Mouse (Mus musculus) embryonic facial prominence, embryonic 13.5 days (tissue): Measurements from ENCODE around the gene Scamp4. TPM values are rescaled to one million over a fixed set of nuclear protein-coding genes. Genes with fewer than 3 reads are reported as not detected.
"Not testable (repeated sequence)": the region's sequence is repeated elsewhere in the genome, so short reads cannot be mapped to it uniquely, and the experiment has no call there.

Experiments
- ATAC-seq: fragments of 200-750 bp; cut with Nextera tagmentation; 2 replicates; pipeline ENCODE4 v1.8.0; 2017; ENCODE audit warnings: low read depth; ENCODE audit not compliant: insufficient number of reproducible peaks, insufficient read depth, low FRiP score, low TSS enrichment
- H3K27ac ChIP-seq: fragments of 300-500 bp; sonication (generic); 2 replicates; pipeline ENCODE4 v1.5.1; 2015; ENCODE audit warnings: moderate library complexity, mild to moderate bottlenecking, inconsistent platforms
- H3K27me3 ChIP-seq: fragments of 300-500 bp; sonication (generic); 2 replicates; pipeline ENCODE4 v1.6.1; 2015; ENCODE audit warnings: mild to moderate bottlenecking, inconsistent platforms
- H3K36me3 ChIP-seq: fragments of 300-500 bp; sonication (generic); 2 replicates; pipeline ENCODE4 v1.6.1; 2015; ENCODE audit warnings: mild to moderate bottlenecking, inconsistent platforms
- H3K4me1 ChIP-seq: fragments of 300-500 bp; sonication (generic); 2 replicates; pipeline ENCODE4 v1.6.1; 2015; ENCODE audit warnings: inconsistent platforms
- H3K4me2 ChIP-seq: fragments of 300-500 bp; sonication (generic); 2 replicates; pipeline ENCODE4 v1.6.1; 2015; ENCODE audit warnings: moderate library complexity, mild to moderate bottlenecking, inconsistent platforms
- H3K4me3 ChIP-seq: fragments of 300-500 bp; sonication (generic); 2 replicates; pipeline ENCODE4 v1.5.1; 2015; ENCODE audit warnings: mild to moderate bottlenecking, inconsistent platforms
- H3K9ac ChIP-seq: fragments of 300-500 bp; sonication (generic); 2 replicates; pipeline ENCODE4 v1.6.1; 2015; ENCODE audit warnings: mild to moderate bottlenecking, inconsistent platforms
- H3K9me3 ChIP-seq: fragments of 300-500 bp; sonication (generic); 2 replicates; pipeline ENCODE4 v1.6.1; 2016; ENCODE audit warnings: inconsistent platforms
- WGBS: fragments of 180-500 bp; shearing (Covaris S2); methylation state at CpG from one replicate; pipeline ENCODE4 v1.1.7; 2015; ENCODE audit warnings: mixed read lengths; 5-methylcytosine and 5-hydroxymethylcytosine counted together
- polyA plus RNA-seq: library from polyadenylated mRNA; unstranded; fragments of >200 nt; fragmentation: Nextera tagmentation; extraction: Ambion mirVana; gene quantifications from 2 replicates; pipeline ENCODE4 v1.2.1, GENCODE M21; 2015

Gene Scamp4
- polyA plus RNA-seq, 1 experiment from 2014 or later, result 95.1 TPM

DNA sequence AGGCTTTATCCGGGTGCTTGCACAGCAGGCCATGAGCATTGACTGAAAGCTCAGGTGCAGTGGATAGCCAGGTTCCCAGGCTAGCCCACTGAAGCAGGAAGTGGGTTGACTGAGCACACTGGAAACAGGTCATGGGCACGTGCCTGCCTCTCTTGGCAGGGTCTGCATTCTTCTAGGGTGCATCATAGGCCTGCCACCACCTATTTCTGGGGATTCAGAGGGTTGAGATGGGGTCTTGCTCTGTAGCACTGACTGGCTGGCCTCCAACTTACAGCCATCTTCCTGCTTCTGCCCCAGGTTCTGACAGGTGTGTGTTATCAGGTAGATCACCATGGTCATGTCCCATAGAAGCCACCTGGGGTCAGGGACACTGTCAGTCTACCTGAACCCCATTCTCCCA, 2.3 kb downstream of the Scamp4 start:
- 83% methylated on average over 2 of the region's 2 CpGs for WGBS
- H3K27ac ChIP-seq, result no peak overlapping the region
- no peaks in the 10 kb centered on the region for H3K27me3 ChIP-seq
- peaks cover 23% of the 10 kb centered on the region for H3K4me1 ChIP-seq
- no peak overlapping the region for H3K4me2 ChIP-seq
- peak overlapping the region; percentile 21; the same call in 1 of the 2 replicates for H3K9ac ChIP-seq
- no peak for ATAC-seq
- H3K4me3 ChIP-seq, result no peak overlapping the region
- H3K9me3 ChIP-seq, result no peaks in the 10 kb centered on the region
- H3K36me3 ChIP-seq, result peaks cover 41% of the 10 kb centered on the region

DNA sequence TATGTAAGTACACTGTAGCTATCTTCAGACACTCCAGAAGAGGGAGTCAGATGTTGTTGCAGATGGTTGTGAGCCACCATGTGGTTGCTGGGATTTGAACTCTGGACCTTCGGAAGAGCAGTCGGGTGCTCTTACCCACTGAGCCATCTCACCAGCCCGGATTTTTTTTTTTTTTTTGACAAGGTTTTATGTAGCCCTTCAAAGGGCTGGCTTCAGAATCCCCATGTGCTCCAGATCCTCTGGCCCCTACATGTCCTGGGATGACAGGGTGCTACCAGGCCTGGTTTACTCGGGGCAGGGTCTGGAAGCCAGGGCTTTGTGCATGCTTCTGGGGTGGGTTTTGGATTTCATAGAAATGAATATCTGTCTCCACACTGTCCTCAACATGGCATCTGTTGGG, 3.0 kb downstream of the Scamp4 start, which contains the start of gene Gm49322:
Gene Gm49322 (plus strand): TSS at position 301 of the 400 bp plus-strand sequence.
- Histone ChIP-seq H3K9ac (peak within 1 kb of the TSS; percentile 21; the same call in 1 of the 2 replicates), H3K4me1 (peaks cover 23% of the 10 kb centered on the region), H3K36me3 (peaks cover 48% of the 10 kb centered on the region)
- H3K27me3 ChIP-seq, H3K9me3 ChIP-seq, ATAC-seq, H3K4me3 ChIP-seq, H3K27ac ChIP-seq, H3K4me2 ChIP-seq: not testable (repeated sequence)
- 82% methylated on average over 4 of the region's 4 CpGs for WGBS

DNA sequence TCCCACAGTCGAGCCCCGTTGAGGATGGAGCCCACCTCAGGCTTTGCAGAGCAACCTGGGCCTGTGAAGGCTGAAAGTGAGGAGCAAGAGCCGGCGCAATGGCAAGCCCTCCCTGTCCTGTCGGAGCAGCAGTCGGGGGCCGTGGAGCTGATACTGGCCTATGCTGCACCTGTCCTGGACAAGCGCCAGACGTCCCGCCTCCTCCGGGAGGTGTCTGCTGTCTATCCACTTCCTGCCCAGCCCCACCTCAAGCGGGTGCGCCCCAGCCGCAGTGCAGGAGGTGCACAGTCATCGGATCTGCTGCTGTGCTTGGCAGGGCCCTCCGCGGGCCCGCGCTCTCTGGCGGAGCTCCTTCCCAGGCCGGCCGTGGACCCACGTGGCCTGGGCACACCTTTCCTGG, 3.6 kb downstream of the Scamp4 start:
- ATAC-seq, result no peak
- Histone ChIP-seq H3K4me3 (no peak overlapping the region), H3K27ac (no peak overlapping the region), H3K27me3 (no peaks in the 10 kb centered on the region), H3K9ac (no peak overlapping the region), H3K4me1 (peaks cover 23% of the 10 kb centered on the region), H3K4me2 (no peak overlapping the region), H3K36me3 (peaks cover 51% of the 10 kb centered on the region), H3K9me3 (no peaks in the 10 kb centered on the region)
- WGBS, result 84% methylated on average over 23 of the region's 23 CpGs

DNA sequence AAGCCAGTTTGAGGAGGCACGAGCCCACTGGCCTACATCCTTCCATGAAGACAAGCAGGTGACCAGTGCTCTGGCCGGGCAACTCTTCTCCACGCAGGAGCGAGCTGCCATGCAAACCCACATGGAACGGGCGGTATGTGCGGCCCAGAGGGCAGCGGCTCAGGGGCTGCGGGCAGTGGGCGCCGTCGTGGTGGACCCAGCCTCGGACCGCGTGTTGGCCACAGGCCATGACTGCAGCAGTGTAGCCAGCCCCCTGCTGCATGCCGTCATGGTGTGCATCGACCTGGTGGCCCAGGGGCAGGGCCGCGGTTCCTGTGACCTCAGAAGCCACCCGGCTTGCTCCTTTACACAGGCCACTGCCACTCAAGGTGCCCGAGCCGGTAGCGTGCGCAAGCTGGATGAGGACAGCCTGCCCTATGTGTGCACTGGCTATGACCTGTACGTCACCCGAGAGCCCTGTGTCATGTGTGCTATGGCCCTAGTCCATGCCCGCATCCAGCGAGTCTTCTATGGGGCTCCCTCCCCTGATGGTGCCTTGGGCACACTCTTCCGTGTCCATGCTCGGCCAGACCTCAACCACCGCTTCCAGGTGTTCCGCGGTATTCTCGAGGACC, 4.2 kb downstream of the Scamp4 start:
- H3K36me3 ChIP-seq, result peaks cover 54% of the 10 kb centered on the region
- H3K9me3 ChIP-seq, result no peaks in the 10 kb centered on the region
- ATAC-seq, result no peak
- no peak overlapping the region for H3K4me2 ChIP-seq
- no peak overlapping the region for H3K4me3 ChIP-seq
- WGBS, result 92% methylated on average over 34 of the region's 34 CpGs
- peaks cover 23% of the 10 kb centered on the region for H3K4me1 ChIP-seq
- no peak overlapping the region for H3K9ac ChIP-seq
- no peak overlapping the region for H3K27ac ChIP-seq
- no peaks in the 10 kb centered on the region for H3K27me3 ChIP-seq

DNA sequence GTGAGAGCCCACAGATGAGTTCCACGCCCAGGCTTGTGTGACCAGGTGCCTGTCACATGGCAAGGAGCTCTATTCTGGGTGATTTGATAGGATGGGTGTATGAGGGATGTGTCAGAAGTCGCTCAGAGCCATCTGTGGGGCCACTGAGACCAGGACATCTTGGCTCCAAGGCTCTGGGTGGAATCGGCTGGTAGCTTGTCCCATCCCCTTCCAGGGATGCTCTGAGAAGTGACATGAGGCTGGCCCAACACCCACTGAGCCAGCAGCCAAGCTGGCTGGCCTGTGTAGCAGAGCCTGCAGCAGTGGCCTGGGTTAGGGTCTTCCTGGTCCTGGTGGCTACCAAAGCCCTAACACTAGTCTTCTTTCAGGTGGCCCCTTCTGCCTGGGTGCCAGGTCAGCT, 5.8 kb downstream of the Scamp4 start:
- Histone ChIP-seq H3K4me3 (no peak overlapping the region), H3K9me3 (no peaks in the 10 kb centered on the region), H3K4me2 (no peak overlapping the region), H3K9ac (peak overlapping the region; percentile 17; the same call in 1 of the 2 replicates), H3K36me3 (peaks cover 69% of the 10 kb centered on the region), H3K4me1 (peaks cover 15% of the 10 kb centered on the region), H3K27ac (no peak overlapping the region), H3K27me3 (no peaks in the 10 kb centered on the region)
- WGBS, result 81% methylated on average over 3 of the region's 3 CpGs
- no peak for ATAC-seq

DNA sequence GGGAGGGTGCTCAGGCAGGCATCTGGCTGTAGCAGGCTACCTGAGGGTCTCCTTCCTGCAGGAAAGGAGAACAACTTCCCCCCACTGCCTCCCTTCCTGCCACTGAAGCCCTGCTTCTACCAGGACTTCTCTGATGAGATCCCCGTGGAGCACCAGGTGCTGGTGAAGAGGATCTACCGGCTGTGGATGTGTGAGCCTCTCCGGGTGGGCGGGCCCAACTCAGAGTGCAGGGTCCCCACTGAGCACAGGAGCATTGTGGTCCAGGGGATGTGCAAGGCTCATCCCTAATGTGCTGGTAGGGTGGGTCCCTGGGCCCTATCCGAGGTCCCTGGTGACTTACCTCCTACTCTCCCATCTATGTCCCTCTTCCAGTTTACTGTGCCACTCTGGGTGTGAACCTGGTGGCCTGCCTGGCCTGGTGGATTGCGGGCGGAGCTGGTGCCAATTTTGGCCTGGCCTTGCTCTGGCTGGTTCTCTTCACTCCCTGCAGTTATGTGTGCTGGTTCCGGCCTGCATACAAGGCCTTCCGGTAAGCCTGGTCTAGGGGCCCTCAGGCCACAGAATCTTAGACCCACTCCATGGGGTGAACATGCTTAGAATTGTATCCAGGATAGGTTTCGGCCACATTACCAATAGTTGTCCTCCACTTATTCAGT, 6.7 kb downstream of the Scamp4 start:
- Histone ChIP-seq H3K27me3 (no peaks in the 10 kb centered on the region), H3K4me3 (no peak overlapping the region), H3K27ac (no peak overlapping the region), H3K36me3 (peaks cover 78% of the 10 kb centered on the region), H3K9me3 (no peaks in the 10 kb centered on the region), H3K4me2 (no peak overlapping the region), H3K9ac (peak overlapping the region; percentile 21; the same call in 1 of the 2 replicates), H3K4me1 (peaks cover 6% of the 10 kb centered on the region)
- ATAC-seq, result no peak
- 90% methylated on average over 10 of the region's 10 CpGs for WGBS

DNA sequence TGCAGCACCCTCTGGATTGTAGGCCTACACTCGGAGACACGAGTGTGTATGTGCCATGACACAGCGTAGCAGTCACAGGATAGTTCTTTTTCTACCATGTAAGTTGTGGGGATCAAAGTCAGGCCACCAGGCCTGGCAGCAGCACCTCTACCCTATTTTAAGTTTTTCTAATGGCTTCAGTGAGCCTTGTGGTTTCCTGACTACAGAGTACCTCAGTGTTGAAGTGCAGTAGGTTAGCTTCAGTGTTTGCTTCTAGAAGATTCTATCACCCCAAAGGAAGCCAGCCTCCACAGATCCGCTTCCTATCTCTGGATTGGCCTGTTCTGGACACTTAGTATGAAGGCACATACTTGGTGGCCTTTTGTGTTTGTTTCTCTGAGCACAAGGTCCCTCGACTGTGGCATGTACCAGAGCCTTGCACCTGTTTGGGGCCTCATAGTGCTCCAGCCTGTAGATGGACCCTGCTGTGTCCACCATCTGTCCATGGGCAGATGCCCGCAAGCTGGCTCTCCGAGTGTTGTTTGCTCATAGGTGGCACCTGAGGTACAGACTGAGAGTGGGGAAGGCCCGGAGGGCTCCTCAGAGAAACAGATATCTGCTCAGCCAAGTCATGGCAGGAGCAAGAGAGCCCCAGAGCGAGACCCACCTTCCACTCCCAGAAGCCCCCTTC, 7.6 kb downstream of the Scamp4 start:
- Histone ChIP-seq H3K27me3 (no peaks in the 10 kb centered on the region), H3K4me3 (no peak overlapping the region)
- 88% methylated on average over 9 of the region's 9 CpGs for WGBS

DNA sequence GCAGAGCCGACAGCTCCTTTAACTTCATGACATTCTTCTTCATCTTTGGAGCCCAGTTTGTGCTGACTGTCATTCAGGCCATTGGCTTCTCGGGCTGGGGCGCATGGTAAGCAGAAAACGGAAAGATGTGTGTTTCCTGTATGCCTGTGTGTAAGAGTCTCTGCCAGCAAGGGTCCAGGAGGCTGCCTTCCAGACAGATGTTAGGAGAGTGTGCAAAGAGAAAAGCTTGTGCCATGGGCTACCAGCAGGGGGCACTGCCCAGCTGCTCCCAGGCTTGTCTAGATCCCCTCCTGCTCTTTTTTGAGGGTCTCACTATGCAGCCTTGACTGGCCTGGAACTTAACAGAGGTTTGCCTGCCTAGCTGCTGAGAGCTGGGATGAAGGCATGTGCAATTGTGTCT, 8.4 kb downstream of the Scamp4 start:
- H3K27ac ChIP-seq, result no peak overlapping the region
- H3K9me3 ChIP-seq, result no peaks in the 10 kb centered on the region
- H3K27me3 ChIP-seq, result no peaks in the 10 kb centered on the region
- WGBS, result 61% methylated on average over 4 of the region's 4 CpGs
- no peak overlapping the region for H3K4me3 ChIP-seq
- ATAC-seq, result no peak
- no peaks in the 10 kb centered on the region for H3K4me1 ChIP-seq
- no peak overlapping the region for H3K4me2 ChIP-seq
- peaks cover 93% of the 10 kb centered on the region for H3K36me3 ChIP-seq
- H3K9ac ChIP-seq, result no peak overlapping the region

More for the DNA sequence above, 7.6 kb downstream of the Scamp4 start:
- peak overlapping the region; percentile 44; the same call in 1 of the 2 replicates for H3K9ac ChIP-seq
- H3K27ac ChIP-seq, result no peak overlapping the region
- H3K36me3 ChIP-seq, result peaks cover 87% of the 10 kb centered on the region
- no peak for ATAC-seq
- no peak overlapping the region for H3K4me2 ChIP-seq
- no peaks in the 10 kb centered on the region for H3K9me3 ChIP-seq
- no peaks in the 10 kb centered on the region for H3K4me1 ChIP-seq

DNA sequence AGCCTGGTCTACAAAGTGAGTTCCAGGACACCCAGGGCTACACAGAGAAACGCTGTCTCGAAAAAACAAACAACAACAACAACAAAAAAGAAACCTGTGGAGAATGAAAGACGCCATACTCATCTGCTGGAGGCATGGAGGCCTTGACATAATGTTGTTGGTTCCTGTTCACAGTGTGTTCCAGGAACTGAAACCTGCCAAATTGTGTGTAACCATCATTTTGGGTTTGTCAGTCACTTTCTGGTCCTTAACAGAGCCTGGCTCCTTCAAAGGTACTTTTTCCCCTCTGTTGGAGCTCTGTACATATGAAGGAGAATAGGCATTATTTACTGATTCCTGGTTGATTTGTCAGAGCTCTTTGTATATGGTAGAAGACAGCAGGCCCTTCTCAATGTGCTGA, 9.2 kb downstream of the Scamp4 start:
- 89% methylated on average over 3 of the region's 3 CpGs for WGBS
- no peaks in the 10 kb centered on the region for H3K27me3 ChIP-seq

DNA sequence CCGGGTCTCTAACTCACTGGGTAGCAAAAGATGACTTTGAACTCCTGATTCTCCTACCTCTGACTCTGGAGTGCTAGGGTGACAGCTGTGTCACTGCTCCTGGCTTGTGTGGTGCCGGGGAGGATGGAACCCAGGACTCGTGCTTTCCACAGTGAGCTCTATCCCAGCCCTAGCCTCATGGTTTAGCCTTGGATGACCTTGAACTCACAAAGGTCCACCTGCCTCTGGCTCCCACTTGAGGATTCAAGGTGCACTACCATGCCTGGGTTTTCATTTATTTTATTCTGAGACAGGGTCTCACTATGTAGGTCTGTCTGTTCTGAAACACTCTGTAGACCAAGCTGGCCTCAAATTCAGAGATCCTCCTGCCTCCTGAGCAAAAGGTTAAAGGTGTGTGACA, 11.1 kb downstream of the Scamp4 start:
- Histone ChIP-seq H3K27ac (no peak overlapping the region), H3K4me1 (no peaks in the 10 kb centered on the region), H3K27me3 (no peaks in the 10 kb centered on the region), H3K36me3 (peaks cover 71% of the 10 kb centered on the region), H3K9ac (no peak overlapping the region), H3K4me2 (no peak overlapping the region), H3K9me3 (no peaks in the 10 kb centered on the region), H3K4me3 (no peak overlapping the region)
- no peak for ATAC-seq
- WGBS, result 87% methylated on average over 3 of the region's 3 CpGs

More for the DNA sequence above, 9.2 kb downstream of the Scamp4 start:
- no peak overlapping the region for H3K4me2 ChIP-seq
- H3K36me3 ChIP-seq, result peaks cover 90% of the 10 kb centered on the region
- H3K9ac ChIP-seq, result no peak overlapping the region
- H3K9me3 ChIP-seq, result no peaks in the 10 kb centered on the region
- H3K4me1 ChIP-seq, result no peaks in the 10 kb centered on the region
- no peak overlapping the region for H3K4me3 ChIP-seq
- no peak overlapping the region for H3K27ac ChIP-seq
- no peak for ATAC-seq

DNA sequence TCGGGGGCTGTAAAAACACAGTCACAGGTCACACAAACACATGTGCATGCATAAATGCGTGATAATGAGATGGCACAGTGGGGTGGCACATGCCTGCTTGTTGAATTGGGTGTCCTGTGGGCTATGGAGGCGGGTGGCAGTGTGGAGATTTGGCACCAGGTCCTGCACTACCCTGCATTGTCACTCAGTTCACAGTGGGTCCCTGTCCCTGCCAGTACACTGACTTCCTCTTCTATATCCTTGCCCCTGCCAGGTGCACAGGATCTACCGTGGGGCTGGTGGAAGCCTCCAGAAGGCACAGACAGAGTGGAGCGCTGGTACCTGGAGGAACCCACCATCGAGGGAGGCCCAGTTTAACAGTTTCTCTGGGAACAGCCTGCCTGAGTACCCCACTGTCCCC, 11.7 kb downstream of the Scamp4 start:
- Histone ChIP-seq H3K36me3 (peaks cover 66% of the 10 kb centered on the region), H3K4me1 (no peaks in the 10 kb centered on the region), H3K4me3 (no peak overlapping the region), H3K27ac (no peak overlapping the region), H3K9me3 (no peaks in the 10 kb centered on the region), H3K27me3 (no peaks in the 10 kb centered on the region), H3K4me2 (no peak overlapping the region), H3K9ac (no peak overlapping the region)
- 89% methylated on average over 6 of the region's 6 CpGs for WGBS
- ATAC-seq, result no peak

DNA sequence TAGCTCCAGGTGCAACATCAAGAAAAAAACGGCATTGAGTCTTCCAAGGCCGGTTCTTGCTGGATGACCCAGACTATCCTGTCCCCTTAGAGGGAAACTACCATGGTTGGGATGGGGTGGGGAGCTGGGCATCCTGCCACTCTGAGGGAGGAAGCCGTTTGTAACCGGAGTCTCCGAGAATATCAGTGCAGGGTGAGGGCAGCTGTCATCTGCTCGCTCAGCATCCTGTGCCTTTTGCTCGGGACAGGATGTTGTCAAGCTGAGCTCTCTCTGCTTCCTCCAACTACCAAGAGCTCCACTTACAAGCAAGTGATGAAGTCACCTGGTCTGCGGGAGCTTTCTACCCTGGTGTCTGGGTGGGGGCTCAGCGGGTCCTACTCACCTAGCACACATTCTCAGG, 15.5 kb downstream of the Scamp4 start:
- Histone ChIP-seq H3K27ac (no peak overlapping the region), H3K4me2 (no peak overlapping the region), H3K36me3 (peaks cover 34% of the 10 kb centered on the region), H3K4me1 (peaks cover 7% of the 10 kb centered on the region), H3K4me3 (no peak overlapping the region), H3K9me3 (no peaks in the 10 kb centered on the region), H3K9ac (no peak overlapping the region), H3K27me3 (no peaks in the 10 kb centered on the region)
- no peak for ATAC-seq
- 71% methylated on average over 9 of the region's 9 CpGs for WGBS
